Comparison of ENCODE assay signal across 9 mouse cellular contexts in the genomic region with DNA sequence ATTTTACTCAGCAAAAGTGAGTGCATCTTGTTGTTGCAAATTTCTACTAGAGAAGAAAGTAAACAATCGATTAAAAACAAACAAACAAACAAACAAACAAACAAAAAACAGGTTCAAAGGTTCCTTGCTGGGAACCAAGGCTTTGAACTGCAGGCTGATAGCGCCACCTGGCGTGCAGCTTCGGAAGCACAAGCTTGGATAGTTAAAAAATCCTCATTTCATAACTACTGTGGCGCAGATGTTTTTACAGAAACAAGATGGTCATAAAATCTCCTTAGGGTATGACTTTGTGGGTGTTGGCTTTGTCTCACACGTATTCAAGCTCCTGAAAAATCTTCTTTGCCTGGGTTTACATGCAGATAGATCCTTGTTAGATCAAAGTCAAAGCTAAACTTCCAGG. TPM values are rescaled to one million over a fixed set of nuclear protein-coding genes. Genes with fewer than 3 reads are reported as not detected.
DNase-seq lines count a peak whose midpoint lies in the region; ATAC-seq and TF ChIP-seq lines count a peak whose summit lies in the region.
"Had no signal": no experiment of that assay in that cellular context is flagged by ENCODE, and none has a peak within 500 bp of the region (broad histone marks: within the 10 kb centered on the region; RNA-seq: fewer than 3 reads in every experiment).

No protein-coding gene starts in this region.

- no peak for ATAC-seq in heart, embryonic 11.5 days (replicated peaks; ENCODE audit: insufficient number of reproducible peaks, low FRiP score, low TSS enrichment)
- ATAC-seq in Patski = no peak
- ATAC-seq in megakaryocyte, adult 5-6 weeks (ENCODE audit: poor library complexity, severe bottlenecking) = peak; percentile 39

- in situ Hi-C loops in Patski (cut with MboI; ENCODE audit: low pct_unique_long_range_greater_than_20kb) = loop anchor here (5.0 kb wide), 2 partner anchors 361 to 776 kb away; no protein-coding TSS in a partner anchor

- H3K4me1 ChIP-seq in heart, embryonic 11.5 days (ENCODE audit: control insufficient read depth, insufficient read depth, low read length) = peaks cover 4% of the 10 kb centered on the region; the same call in 1 of the 2 replicates

- no peak overlapping the region for H3K27ac ChIP-seq in heart, embryonic 11.5 days (ENCODE audit: low read depth, low read length)

- TF ChIP-seq CTCF in Patski (IDR thresholded peaks at IDR 0.05) = peak; percentile 95

- CTCF ChIA-PET in Patski (lab: Charles Lee) = interaction anchor here (0.6 to 4.4 kb wide), 10 partner anchors 10 to 773 kb away, joined by 3 to 30 read pairs (median 4); no protein-coding TSS in a partner anchor

- POLR2A ChIA-PET in Patski (lab: Charles Lee) = no interaction called here

- no peaks in the 10 kb centered on the region for H3K9me3 ChIP-seq in heart, embryonic 11.5 days (replicated peaks; ENCODE audit: control insufficient read depth, low read length)

- no peak overlapping the region for H3K4me2 ChIP-seq in heart, embryonic 11.5 days

- peak; percentile 26 for DNase-seq in heart, adult 8-10 months (ENCODE audit: low spot score)
- peak; percentile 80 for DNase-seq in 416B (ENCODE audit: low read depth)
- DNase-seq in Patski (ENCODE audit: low read depth, low spot score) = no peak
- DNase-seq in embryo, embryonic 10 days (ENCODE audit: low spot score) = peak; percentile 77
- peak; percentile 61 to 74 for DNase-seq in kidney, postnatal 25 days
- DNase-seq in testis, postnatal 10 days (ENCODE audit: low spot score) = peak; percentile 84

- H3K4me3 ChIP-seq in heart, embryonic 11.5 days (ENCODE audit: low read depth, low read length) = no peak overlapping the region

- H3K27me3 ChIP-seq in heart, embryonic 11.5 days (ENCODE audit: control insufficient read depth, insufficient read depth, low read length) = no peaks in the 10 kb centered on the region
- H3K27me3 ChIP-seq in Patski = no peaks in the 10 kb centered on the region

- WGBS in heart, embryonic 11.5 days (ENCODE audit: insufficient replicate concordance) = 10% methylated on average over 6 of the region's 6 CpGs

- H3K36me3 ChIP-seq in heart, embryonic 11.5 days (ENCODE audit: control insufficient read depth, insufficient read depth, low read length) = no peaks in the 10 kb centered on the region

- H3K9ac ChIP-seq in heart, embryonic 11.5 days (ENCODE audit: low read depth, low read length) = no peak overlapping the region

RNA-seq across cellular contexts. Expression of gene Wwox, which starts 1.2 kb away (rescaled TPM):
- 1 to 10 TPM; 3.8 to 6.4 (median 5.2) TPM for total RNA-seq in heart, adult 8-10 months (2022)
- 8.6 and 10.3 TPM in 2 replicates for polyA plus RNA-seq in heart, embryonic 11.5 days (2014; fragmentation: Nextera tagmentation; extraction: Ambion mirVana)
- 21.9 TPM for polyA plus RNA-seq in Patski (2021)
- 5.4 and 6.8 TPM in 2 replicates for total RNA-seq in megakaryocyte, adult 5-6 weeks (2015)
- total RNA-seq in megakaryocyte, adult 5-6 weeks (2017) = 4.1 and 4.9 TPM in 2 replicates

RNA-seq across cellular contexts. Expression of gene Clec3a, which starts 20.4 kb away (rescaled TPM):
- not detected for total RNA-seq in heart, adult 8-10 months (2022)
- polyA plus RNA-seq in heart, embryonic 11.5 days (2014; fragmentation: Nextera tagmentation; extraction: Ambion mirVana) = not detected in 2 replicates
- not detected for polyA plus RNA-seq in Patski (2021)
- not detected in 2 replicates for total RNA-seq in megakaryocyte, adult 5-6 weeks (2015)
- total RNA-seq in megakaryocyte, adult 5-6 weeks (2017) = not detected in 2 replicates
- polyA plus RNA-seq: erythroblast, embryonic 14.5 days had no signal
